Mouse (Mus musculus): Measurements from ENCODE around the gene Gm49393.
"Not testable (repeated sequence)": the region's sequence is repeated elsewhere in the genome, so short reads cannot be mapped to it uniquely, and the experiment has no call there.

Gm49393 gene

DNA sequence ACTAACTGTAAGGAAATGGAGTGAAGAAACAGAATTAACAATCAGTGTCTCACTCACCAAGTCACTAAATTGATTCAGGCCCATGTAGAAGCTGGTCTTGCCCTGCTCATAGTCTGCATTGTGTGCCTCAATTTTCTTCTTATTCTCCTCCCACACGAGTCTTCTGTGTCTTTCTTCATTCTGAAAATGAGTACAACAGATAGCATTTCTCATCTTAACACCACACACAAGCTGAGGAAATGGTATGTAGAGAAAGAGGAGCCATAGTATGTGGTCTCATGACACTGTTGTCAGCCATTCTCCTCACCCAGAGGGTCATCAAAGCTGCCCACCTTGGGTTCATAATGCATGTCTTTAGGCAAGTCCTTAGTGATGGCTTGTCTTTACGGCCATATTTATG, at the start of gene Gm49393:
Gene Gm49393 (minus strand): TSS at position 101 of the 400 bp plus-strand sequence.
- DNase-seq (ENCODE audit: low spot score) = not testable (repeated sequence)

DNA sequence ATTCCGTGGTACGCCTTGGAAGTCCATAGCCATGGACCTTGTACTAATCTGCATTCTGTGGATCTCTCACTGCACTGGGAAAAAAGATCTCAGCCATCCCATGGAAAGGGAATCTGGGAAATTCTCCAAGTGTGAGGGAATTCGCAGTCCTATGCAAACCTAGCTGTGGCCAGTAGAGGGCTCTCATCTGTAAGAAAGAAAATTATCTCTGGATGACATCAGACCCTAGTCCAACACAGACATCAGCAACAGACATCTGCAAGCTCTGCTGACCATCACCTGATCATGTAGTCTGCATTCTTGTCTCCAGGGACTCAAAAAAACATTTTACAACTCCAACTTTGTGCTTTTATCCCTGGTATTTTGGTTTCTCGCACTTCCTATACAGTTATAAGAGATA, 36.9 kb upstream of the Gm49393 start:
- DNase-seq (ENCODE audit: low spot score) = not testable (repeated sequence)

DNA sequence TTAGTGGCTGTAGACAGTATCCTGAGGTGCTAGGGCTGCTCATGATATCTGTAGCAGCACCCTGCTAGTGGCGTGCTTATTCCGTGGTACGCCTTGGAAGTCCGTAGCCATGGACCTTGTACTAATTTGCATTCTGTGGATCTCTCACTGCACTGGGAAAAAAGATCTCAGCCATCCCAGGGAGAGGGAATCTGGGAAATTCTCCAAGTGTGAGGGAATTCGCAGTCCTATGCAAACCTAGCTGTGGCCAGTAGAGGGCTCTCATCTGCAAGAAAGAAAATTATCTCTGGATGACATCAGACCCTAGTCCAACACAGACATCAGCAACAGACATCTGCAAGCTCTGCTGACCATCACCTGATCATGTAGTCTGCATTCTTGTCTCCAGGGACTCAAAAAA, 28.6 kb upstream of the Gm49393 start:
- not testable (repeated sequence) for DNase-seq (ENCODE audit: low spot score)

DNA sequence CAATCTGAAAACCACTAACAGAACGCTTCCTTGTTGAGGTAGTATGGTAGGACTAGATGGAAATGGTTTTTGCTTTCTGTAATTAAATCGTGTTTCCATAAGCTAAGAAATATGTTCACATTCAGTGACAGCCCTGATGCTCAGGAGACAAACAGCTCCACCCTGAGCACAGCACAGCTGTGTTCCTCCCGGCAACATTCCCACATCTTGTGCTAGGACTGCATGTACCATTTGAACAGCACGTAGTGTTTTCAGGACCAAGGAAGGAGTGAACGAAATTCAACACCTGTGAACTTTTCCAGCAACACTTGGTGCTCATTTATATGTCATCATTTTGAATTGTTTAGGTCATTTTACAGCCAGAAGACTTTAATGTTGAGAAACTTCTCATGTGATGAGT, 26.3 kb upstream of the Gm49393 start:
- DNase-seq (ENCODE audit: low spot score) = no peak

DNA sequence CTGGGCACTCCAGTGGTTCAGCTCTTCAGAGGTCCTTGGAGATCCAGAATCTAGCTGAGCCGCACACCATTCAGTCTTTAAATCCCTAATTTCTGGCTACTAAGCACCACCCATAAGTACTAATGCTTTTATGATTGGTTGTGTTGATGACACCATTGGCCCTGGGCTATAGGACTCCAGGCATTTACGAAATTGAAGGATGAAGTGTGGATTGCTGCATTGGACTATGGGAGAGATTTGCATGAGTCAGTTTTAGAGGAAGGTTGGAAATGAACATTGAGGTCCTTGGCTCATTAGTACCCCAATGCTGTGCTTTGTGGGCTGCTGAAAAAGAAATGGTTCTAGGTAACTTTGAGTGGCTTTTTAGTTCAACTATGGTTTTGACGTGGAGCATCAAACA, 6.5 kb upstream of the Gm49393 start, which contains the start of gene Tpbpa:
Gene Tpbpa (minus strand): TSS at position 101 of the 400 bp plus-strand sequence.
- not testable (repeated sequence) for DNase-seq (ENCODE audit: low spot score)

DNA sequence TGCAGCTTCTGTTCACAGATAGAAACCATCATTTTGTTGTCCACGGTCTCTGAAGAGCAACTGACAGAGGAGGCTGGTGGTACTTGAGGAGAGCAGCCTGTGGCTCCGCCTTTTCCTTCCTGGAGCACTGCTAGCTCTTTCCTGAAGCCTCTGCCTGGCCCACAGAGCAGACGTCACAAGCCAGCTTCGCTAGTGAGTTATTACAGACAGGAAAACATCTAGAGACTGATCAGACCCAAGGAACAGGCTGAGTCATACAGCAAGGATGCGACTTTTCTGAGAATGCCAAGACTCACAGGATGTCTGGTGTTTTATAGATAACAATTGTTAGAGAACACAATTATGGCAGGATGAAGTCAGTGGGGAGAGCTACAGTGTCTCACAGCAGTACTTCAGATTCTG, 1.1 kb upstream of the Gm49393 start, which contains the start of the genes Gm49391 and Ctla2a:
Gene Gm49391 (minus strand): TSS at position 72 of the 402 bp plus-strand sequence.
Gene Ctla2a (minus strand): TSS at position 126 of the 402 bp plus-strand sequence.
- peak; percentile 73 for DNase-seq (ENCODE audit: low spot score)

DNA sequence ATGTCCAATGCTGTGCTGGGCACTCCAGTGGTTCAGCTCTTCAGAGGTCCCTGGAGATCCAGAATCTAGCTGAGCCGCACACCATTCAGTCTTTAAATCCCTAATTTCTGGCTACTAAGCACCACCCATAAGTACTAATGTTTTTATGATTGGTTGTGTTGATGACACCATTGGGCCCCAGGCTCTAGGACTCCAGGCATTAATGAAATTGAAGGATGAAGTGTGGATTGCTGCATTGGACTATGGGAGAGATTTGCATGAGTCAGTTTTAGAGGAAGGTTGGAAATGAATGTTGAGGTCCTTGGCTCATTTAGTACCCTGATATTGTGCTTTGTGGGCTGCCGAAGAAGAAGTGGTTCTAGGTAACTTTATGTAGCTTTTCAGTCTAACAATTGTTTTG, 30.6 kb downstream of the Gm49393 start, which contains the start of gene Tpbpb:
Gene Tpbpb (minus strand): TSS at position 101 of the 400 bp plus-strand sequence.
- not testable (repeated sequence) for DNase-seq (ENCODE audit: low spot score)

DNA sequence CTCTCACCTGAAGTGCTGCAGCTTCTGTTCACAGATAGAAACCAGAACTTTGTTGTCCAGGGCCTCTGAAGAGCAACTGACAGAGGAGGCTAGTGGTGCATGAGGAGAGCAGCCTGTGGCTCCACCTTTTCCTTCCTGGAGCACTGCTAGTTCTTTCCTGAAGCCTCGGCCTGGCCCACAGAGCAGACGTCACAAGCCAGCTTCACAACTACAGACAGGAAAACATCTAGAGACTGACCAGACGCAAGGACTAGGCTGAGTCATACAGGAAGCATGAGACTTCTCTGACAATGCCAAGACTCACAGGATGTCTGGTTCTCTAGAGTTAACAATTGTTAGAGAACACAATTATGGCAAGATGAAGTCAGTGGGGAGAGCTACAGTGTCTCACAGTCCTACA, 38.1 kb downstream of the Gm49393 start, which contains the start of gene Ctla2b:
Gene Ctla2b (minus strand): TSS at position 120 of the 400 bp plus-strand sequence.
- DNase-seq (ENCODE audit: low spot score) = peak; percentile 74

DNA sequence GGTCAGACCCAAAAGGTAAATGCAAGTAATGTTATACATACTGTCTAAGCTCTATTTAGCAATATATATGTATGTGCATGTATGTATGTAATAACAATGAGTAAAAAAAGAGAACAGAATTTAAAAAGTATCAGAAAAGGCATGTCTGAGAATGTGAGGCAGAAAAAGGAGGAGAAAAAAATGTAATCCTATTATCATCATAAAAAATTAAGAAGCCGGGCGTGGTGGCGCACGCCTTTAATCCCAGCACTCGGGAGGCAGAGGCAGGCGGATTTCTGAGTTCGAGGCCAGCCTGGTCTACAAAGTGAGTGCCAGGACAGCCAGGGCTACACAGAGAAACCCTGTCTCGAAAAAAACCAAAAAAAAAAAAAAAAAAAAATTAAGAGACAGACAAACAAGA, 38.6 kb downstream of the Gm49393 start, which contains the start of gene Gm49392:
Gene Gm49392 (minus strand): TSS at position 101 of the 400 bp plus-strand sequence.
- not testable (repeated sequence) for DNase-seq (ENCODE audit: low spot score)

DNA sequence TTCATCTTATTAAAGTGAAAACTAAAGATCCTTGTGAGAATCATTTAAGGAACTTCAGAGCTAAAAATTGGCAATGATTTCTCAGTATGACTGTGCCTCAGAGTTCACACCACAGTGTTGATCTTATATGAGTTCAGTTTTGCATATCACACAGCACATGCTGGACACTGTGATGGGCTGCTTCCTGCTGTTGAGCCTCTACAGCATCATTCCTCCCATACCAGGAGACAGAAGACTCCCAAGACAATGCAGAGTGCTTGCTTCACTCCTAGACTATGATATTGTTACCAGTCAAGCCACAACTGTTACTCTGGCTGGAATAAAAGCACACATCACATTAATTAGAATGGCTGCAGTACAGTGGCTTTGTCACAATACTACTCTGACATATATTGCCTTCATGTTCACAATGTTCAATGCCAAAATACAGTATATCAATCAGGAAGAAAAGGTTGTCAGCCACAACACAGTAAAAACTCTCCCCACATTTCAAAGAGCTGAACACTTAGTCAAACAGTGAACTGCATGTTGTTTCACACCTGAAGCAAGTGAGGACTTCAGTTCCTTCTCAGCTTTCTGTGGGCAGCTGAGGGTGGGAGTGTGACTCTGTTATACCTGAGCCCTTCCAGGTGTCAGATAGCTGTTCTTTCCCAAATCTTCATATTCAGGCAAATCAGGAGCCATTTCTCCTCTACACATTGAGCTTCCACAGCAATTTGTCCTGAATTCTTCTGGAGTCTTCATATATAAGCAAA, 39.8 kb downstream of the Gm49393 start:
- DNase-seq (ENCODE audit: low spot score) = no peak

DNA sequence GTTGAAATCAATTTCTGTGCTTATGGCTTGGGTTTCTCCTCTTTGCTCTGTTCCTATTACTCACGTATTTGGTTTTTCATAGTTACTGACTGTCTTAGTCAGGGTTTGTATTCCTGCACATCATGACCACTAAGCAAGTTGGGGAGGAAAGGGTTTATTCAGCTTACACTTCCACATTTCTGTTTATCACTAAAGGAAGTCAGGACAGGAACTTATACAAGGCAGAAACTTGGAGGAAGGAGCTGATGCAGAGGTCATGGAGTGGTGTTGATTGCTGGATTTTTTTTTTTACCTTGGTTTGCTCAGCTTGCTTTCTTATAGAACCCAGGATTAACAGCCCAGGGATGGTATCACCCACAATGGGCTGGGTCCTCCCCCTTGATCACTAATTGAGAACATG, 43.1 kb downstream of the Gm49393 start:
- no peak for DNase-seq (ENCODE audit: low spot score)

DNA sequence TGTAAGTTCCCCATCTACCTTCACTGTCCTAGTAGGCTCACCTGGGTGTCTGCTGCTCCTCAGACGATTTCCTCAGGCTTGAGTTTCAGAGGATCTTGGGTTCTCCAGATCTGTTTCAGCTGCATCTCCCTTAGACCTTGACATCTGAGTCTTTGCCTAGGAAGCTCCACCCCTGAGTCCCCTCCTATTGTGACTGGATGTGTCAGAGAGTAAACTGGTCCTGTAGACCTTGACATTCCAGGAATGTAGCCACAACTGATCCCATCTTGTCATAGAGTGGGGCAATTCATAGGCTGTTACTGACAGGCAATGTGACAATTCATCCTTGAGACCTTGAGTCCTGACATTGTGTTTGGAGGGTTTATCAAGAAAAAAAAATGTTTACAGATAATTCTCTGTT, 71.1 kb downstream of the Gm49393 start, which contains the start of gene 4930486L24Rik:
Gene 4930486L24Rik (minus strand): TSS at position 195 of the 400 bp plus-strand sequence.
- DNase-seq (ENCODE audit: low spot score) = no peak

DNA sequence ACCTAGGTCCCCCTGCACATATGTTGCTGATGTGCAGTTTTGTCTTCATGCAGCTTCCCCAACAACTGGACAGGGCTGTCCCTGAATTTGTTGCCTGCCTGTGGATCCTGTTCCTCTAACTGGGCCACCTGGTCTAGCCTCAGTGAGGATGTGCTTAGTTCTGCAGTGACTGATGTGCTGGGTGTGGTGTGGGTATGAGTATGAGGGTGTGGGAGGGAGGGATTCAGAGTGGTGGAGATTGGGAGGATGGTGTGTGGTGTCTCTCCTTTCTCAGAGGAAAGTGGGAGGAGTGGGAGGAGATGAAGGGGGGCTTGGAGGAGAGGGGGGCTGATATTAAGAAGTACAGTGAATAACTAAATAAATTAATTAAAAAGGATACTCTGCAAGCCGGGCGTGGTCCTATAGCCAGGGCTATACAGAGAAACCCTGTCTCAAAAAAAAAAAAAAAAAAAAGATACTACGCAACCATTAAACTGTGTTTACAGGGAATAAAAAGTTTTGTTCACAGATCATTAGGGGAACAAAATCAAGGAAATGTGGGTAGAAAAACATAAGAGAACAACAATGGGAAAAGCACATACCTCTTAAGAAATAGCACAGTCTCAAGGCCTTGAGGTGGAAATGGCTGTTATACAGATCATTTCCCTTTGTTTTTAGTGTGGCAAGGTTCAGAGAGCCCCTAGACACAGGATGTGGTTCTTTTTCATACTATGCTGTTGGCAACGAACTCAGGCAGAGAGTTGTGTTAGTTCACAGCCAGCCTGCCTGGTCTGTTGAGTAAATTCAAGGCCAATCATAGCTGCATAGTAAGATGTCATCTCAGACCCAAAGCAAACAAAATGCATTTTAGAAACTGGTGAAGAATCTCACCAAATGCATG, 86.9 kb downstream of the Gm49393 start:
- no peak for DNase-seq (ENCODE audit: low spot score)

DNA sequence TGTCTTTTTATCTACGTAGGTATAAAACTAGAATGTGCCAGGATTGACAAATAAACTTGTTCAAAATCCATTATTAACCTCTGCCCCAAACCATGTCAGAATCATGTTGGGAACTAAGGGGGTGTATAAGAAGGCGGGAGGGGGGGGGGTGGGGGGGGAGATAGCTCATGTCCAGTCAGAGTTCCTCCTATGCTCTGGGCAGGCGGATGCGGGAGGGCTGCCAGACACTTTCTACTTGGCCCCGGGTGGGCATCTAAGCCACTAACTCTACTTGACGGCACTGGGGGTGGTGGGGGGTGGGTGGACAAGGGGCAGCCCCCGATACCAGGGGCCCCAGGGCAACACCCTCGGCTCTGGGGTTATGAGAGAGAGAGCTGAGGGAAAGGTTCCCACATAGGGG, 92.2 kb downstream of the Gm49393 start:
- DNase-seq (ENCODE audit: low spot score) = no peak

DNA sequence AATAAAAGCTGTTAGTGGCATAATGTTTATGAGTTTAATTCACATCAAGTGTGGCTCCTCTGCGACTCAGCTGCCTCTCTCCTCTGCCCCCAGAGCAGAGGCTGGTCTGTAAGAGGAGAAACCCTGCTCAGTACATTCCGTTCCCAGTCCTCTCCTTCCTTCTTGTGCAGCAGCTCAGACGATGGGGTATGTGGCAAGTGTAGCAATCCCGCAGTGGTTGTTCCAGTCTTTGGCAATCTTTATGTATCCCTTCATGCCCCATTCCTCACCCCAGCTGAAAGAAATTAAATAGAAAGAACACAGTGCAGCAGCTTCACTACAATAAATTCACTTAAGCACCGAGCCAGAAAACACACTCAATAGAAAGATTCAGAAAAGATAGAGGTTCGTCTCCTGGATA, 92.7 kb downstream of the Gm49393 start:
- peak; percentile 44 for DNase-seq (ENCODE audit: low spot score)

DNA sequence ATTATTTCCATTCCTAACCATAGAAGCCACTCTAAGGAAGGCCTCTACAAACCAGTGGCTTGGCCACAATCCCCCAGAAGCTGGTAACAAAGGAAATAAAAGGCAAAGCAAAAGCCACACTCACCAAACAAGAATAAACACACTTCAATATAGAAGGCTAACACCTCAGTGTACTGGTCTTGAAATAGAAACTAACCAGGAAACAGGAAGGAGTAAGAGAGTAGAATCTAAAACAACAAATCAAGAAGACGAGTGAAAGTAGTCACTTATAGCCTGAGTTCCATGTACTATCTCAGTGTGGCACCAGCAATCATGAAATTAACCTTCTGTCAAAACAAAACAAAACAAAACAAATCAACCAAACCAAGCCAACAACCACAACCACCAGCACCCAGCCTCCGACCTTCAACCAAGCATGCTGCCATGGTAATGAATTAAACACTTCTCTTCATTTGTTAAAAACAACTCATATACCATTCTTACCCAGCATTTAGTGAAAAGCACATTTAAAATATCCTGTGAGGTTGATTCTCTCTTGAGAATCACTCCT, 96.0 kb downstream of the Gm49393 start:
- DNase-seq (ENCODE audit: low spot score) = no peak

DNA sequence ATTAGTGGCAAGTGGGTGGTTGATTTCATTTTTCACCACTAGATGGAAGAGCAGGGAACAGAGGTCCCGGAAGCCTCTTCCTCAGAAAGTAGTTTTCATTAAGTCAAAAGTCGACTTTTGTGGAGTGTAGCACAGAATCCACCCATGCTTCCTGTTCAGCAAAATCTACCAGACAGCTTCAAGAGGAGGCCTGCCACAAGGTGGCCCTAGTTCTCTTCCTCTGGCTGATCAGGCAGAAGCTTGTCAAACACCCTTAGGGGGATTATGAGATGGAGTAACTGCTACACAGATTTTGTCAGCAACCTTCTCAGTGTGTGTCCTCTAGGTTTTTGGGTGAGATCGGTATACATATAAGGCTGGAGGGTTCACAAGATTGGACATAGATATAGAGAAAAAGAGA, 109.3 kb downstream of the Gm49393 start:
- no peak for DNase-seq (ENCODE audit: low spot score)

DNA sequence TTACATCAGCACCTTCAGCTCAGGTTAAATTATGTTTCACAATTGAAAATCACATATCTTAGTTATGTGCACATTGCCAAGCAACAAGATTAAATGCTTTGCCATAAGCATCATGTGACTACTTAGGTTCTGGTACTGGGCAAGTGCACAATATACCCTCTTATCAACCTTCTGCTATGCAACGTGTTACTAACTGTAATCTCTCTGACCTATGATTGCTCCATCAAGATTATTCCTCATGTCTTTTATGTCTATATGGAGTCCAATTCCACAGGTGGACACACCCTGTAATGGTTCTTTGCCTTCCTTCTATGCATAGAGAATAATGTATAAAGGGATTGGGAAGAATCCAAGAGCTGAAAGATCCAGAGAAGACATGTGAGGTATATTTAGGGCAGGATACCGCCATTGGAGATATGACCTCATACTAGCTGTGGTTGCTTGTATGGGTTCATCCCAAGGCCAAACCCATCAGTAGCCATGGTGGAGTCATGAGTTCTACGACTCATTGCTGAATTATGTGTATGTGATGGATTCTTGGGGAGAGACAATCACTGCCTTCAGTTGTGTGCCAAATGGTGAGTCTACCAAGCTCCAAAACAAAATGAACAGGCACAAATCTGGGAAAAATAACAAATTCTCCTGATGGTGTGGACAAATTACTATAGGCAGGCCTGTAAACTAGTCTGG, 114.8 kb downstream of the Gm49393 start:
- no peak for DNase-seq (ENCODE audit: low spot score)

DNA sequence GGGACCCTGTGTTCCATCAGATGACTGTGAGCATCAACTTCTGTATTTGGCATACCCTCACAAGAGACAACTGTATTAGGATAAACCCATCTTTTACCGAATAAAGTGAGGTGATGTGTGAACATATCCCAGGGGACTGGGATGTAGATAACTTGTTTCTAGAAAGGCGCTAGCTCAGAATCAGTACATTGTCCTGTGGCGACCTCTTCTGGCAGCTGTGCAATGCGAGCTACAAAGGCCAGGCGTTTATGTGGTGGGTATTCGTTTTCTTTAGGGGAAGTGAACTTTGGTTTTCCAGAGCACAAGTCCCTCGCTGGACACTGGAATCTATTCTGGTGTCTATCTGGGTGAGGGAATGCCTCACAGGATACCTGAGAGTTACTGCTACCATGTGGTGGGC, 115.9 kb downstream of the Gm49393 start:
- peak; percentile 36 for DNase-seq (ENCODE audit: low spot score)

DNA sequence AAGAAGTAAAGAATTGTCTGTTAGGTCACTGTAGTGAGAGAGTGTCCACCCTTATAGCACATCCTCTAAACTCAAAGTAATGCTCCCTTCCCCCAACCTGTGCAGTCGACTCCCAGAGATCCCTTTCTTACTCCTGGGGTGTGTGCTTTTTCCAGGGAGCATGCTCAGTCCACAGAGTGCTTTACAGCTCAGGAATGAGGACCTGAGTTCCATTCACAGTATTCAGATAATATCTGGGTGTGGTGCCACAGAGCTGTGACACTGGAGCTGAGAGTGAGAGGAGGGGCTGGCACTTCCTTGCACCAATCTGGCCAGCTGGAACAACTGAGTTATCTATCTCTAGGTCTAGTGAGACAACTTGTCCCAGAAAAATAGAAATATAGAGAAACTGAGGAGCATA, 121.7 kb downstream of the Gm49393 start:
- DNase-seq (ENCODE audit: low spot score) = no peak

DNA sequence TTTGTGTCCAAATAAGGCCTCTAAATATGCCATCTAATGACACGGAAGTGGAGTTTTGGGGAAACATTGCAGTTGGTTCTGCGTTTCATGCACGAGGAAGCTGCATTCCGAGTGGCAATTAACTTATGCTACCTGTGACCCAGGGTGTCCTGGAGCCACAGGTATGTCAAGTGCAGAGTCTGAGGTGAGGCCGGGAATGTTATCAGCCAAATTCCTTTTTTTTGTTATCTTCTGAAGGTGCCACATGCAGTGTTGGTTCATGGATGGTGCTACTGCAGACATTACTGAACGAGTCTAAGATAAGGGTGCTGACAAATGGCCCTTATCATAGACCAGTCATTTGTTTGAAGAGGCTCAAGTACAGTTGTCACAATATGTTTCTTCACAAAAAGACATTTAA, 122.6 kb downstream of the Gm49393 start:
- DNase-seq (ENCODE audit: low spot score) = no peak
